Mouse (Mus musculus): ENCODE results near the gene Zdhhc4.

- TF ChIP-seq CTCF (IDR thresholded peaks at IDR 0.05; ENCODE audit: low read depth) (no peak), EP300 (optimal IDR thresholded peaks at IDR 0.05) (no peak)
Observed at GRCm38 (mm10) chr5:143356017-143356416, 27.0 kb upstream of the Zdhhc4 start.

Measured in stomach, postnatal 0 days (tissue).